Mouse (Mus musculus) ES-E14 (cell line): Measurements from ENCODE around the gene Hsf5. TPM values are rescaled to one million over a fixed set of nuclear protein-coding genes. Genes with fewer than 3 reads are reported as not detected.

Experiments
- DNase-seq: peaks from one replicate; pipeline ENCODE4 v3.0.0-alpha.2; 2013; ENCODE audit warnings: low read depth, low spot score
- H3K27ac ChIP-seq: 2 replicates; pipeline ENCODE4 v1.5.1; 2012; ENCODE audit warnings: low read depth, mild to moderate bottlenecking, low read length, moderate library complexity, mixed read lengths; ENCODE audit not compliant: poor library complexity, insufficient read depth, severe bottlenecking
- H3K36me3 ChIP-seq: 2 replicates; pipeline ENCODE4 v1.6.1; 2012; ENCODE audit warnings: mild to moderate bottlenecking, low read length, moderate library complexity, mixed read lengths; ENCODE audit not compliant: control insufficient read depth, poor library complexity, insufficient read depth, severe bottlenecking
- H3K4me1 ChIP-seq, 2 experiments: fragments of 150-350 bp in 1 of 2; sonication (generic) in 1 of 2; 2 replicates each; pipeline ENCODE4 v1.6.1; 2012; ENCODE audit warnings: low read length in 2 of 2, mild to moderate bottlenecking in 1 of 2, mixed read lengths in 1 of 2; ENCODE audit not compliant: control insufficient read depth in 2 of 2, insufficient read depth in 2 of 2, poor library complexity in 1 of 2
- H3K4me3 ChIP-seq, 2 experiments: fragments of 150-350 bp in 1 of 2; sonication (generic) in 1 of 2; 2 replicates each; pipeline ENCODE4 v1.5.1; 2012; ENCODE audit warnings: low read length in 2 of 2, low read depth in 1 of 2, mild to moderate bottlenecking in 1 of 2, mixed read lengths in 1 of 2; ENCODE audit not compliant: insufficient read depth in 1 of 2, poor library complexity in 1 of 2, severe bottlenecking in 1 of 2
- H3K9ac ChIP-seq: 2 replicates; pipeline ENCODE4 v1.6.1; 2012; ENCODE audit warnings: low read depth, mild to moderate bottlenecking, low read length, mixed read lengths; ENCODE audit not compliant: poor library complexity, insufficient read depth, severe bottlenecking
- H3K9me3 ChIP-seq: fragments of 150-350 bp; sonication (generic); 2 replicates; pipeline ENCODE4 v1.6.1; 2012; ENCODE audit warnings: low read depth, mild to moderate bottlenecking, low read length; ENCODE audit not compliant: control insufficient read depth, insufficient read depth
- CHD2 ChIP-seq: IDR thresholded peaks from 2 replicates; pipeline ENCODE4 v1.6.1; 2014; ENCODE audit warnings: mild to moderate bottlenecking, low read depth, low read length, inconsistent platforms
- HCFC1 ChIP-seq: IDR thresholded peaks from 2 replicates; pipeline ENCODE4 v1.6.1; 2012; ENCODE audit warnings: low read length, inconsistent platforms, borderline replicate concordance; ENCODE audit not compliant: insufficient read depth
- MAFK ChIP-seq: IDR thresholded peaks from 2 replicates; pipeline ENCODE4 v1.6.1; 2014; ENCODE audit warnings: mild to moderate bottlenecking, low read depth, low read length, inconsistent platforms; ENCODE audit not compliant: insufficient read depth
- ZC3H11A ChIP-seq: IDR thresholded peaks from 2 replicates; pipeline ENCODE4 v1.6.1; 2012; ENCODE audit warnings: low read depth, mild to moderate bottlenecking, inconsistent platforms, low read length, borderline replicate concordance
- ZNF384 ChIP-seq: IDR thresholded peaks from 2 replicates; pipeline ENCODE4 v1.6.1; 2012; ENCODE audit warnings: low read depth, low read length, inconsistent platforms
- in situ Hi-C, 2 experiments: fragments of 600-800 bp; cut with MboI; formaldehyde crosslinking; loops; one replicate each; pipeline ENCODE4 v1.15.1; 2025; ENCODE audit warnings: low sequenced_read_pairs in 2 of 2, inconsistent platforms in 1 of 2; ENCODE audit not compliant: unreplicated experiment in 2 of 2
- total RNA-seq: library from RNA; depleted of rRNA; stranded (reverse); fragments of 300-350 nt; gene quantifications from 2 replicates; pipeline ENCODE4 v1.2.3, GENCODE M21; 2012; rRNA removed

Gene Hsf5
- 0.32 and 0.40 TPM in 2 replicates for total RNA-seq

DNA sequence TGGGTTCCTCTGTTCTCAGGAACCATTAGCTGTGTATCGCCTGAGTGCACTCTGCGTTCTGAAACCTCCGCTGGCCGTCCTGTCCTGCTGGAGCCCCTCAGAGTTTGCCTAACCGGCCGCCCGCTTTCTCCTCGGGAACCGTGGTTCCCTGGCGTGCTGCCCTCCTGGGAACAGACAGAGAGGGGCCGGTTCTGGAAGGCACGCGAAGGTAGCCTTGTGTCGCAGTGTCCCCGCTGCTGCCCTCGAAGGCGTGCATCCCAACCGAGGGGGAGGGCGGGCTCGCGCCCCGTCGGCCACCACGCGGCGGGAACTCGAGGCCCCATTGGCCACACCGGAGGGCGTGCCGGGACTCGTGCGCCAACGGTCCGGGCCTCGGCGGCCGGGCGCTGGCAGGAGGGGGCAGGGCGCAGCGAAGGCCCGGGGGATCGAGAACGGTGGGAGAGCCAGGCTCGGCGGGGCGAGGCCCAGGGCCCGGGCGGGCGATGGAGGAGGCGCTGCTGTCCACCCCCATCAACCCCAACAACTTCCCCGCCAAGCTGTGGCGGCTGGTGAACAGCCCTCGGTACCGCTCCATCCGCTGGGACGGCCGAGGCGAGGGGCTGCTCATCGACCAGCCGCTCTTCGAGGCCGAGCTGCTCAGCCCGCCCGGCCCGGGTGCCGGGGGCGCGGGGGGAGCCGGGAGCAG, at the start of gene Hsf5:
Gene Hsf5, plus strand, starts transcription at position 375 of the 685 bp plus-strand sequence.
- no peak for DNase-seq
- TF ChIP-seq ZC3H11A: no peak
- no peak for TF ChIP-seq MAFK
- no peak for TF ChIP-seq CHD2
- Histone ChIP-seq H3K27ac (no peak within 1 kb of the TSS), H3K36me3 (peaks cover 16% of the 10 kb centered on the region), H3K9me3 (no peaks in the 10 kb centered on the region), H3K9ac (peak within 1 kb of the TSS; percentile 41), H3K4me1 (0 out of 4 replicates have a peak, but pooled peaks cover 0 to 2% of the 10 kb centered on the region in 2 experiments), H3K4me3 (peak within 1 kb of the TSS; percentile 48 to 61; a peak in 3 of 4 replicates)
- in situ Hi-C loops: no loop called here

DNA sequence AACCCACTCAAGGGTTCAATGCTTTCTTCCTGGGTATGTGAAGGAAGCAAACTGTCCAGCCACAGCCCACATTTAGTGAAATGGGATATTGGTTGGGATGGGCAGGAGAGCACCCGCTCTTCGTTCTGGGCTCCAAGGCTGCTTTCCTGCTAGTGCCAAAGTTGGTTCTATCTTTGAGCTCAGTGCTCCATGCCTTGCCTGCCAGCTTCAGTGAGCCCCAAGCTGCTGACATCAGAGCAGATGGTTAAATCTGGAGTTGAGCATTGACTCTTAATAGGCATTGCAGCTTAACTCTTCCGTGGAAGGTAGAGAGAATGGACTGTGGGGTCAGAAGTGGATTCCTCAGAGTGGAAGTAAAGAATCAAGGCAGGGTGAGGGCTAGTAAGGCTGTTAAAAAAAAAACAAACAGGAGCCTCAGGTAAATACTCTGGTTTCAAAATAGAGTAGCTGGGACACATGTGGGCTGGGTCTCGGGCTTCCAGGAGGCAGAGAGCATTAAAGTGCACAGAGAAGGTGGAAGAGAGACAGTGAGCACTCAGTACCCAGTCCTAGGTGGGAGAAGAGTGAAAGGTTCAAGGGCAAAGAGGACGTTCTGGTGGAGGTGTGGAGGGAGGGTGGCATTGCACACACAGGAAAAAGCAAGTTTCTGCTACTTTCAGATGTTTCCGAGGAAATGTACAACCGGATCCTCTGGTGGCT, 48.6 kb upstream of the Hsf5 start, which contains the start of gene Sept4:
Gene Sept4, plus strand, starts transcription at position 649 of the 699 bp plus-strand sequence.
- no peaks in the 10 kb centered on the region for H3K9me3 ChIP-seq
- H3K9ac ChIP-seq: no peak within 1 kb of the TSS
- TF ChIP-seq ZC3H11A (no peak), HCFC1 (no peak), CHD2 (no peak), MAFK (no peak), ZNF384 (no peak)
- H3K4me1 ChIP-seq: peaks cover 3 to 5% of the 10 kb centered on the region in 2 experiments; a peak in 2 of 4 replicates
- H3K36me3 ChIP-seq: no peaks in the 10 kb centered on the region
- DNase-seq: no peak
- no peak within 1 kb of the TSS for H3K27ac ChIP-seq
- in situ Hi-C loops: no loop called here
- no peak within 1 kb of the TSS for H3K4me3 ChIP-seq

DNA sequence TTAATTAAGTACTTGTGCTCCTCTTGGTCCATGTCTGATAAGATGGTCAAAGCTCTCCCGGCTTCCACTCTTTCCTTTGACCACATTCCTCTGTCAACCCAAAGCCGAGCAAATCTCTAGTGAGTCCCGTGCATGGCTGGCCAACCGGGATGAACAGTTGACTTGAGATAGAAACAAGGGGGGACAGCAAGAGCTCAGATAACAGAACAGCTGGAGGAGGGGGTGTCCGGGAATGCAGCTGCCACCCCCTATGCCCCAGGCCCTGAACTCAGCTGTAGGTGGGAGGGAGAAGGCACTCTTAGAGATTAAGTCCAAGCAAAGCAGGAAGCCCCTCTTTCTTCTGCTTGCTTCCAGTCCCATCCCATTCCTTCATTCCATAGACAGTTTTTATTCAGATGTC, 46.2 kb upstream of the Hsf5 start:
- H3K27ac ChIP-seq: no peak overlapping the region
- no peaks in the 10 kb centered on the region for H3K36me3 ChIP-seq
- in situ Hi-C loops: no loop called here
- H3K4me3 ChIP-seq: no peak overlapping the region
- DNase-seq: no peak
- H3K9me3 ChIP-seq: no peaks in the 10 kb centered on the region
- peaks cover 5 to 8% of the 10 kb centered on the region in 2 experiments; a peak in 3 of 4 replicates for H3K4me1 ChIP-seq
- no peak for TF ChIP-seq CHD2
- H3K9ac ChIP-seq: no peak overlapping the region

DNA sequence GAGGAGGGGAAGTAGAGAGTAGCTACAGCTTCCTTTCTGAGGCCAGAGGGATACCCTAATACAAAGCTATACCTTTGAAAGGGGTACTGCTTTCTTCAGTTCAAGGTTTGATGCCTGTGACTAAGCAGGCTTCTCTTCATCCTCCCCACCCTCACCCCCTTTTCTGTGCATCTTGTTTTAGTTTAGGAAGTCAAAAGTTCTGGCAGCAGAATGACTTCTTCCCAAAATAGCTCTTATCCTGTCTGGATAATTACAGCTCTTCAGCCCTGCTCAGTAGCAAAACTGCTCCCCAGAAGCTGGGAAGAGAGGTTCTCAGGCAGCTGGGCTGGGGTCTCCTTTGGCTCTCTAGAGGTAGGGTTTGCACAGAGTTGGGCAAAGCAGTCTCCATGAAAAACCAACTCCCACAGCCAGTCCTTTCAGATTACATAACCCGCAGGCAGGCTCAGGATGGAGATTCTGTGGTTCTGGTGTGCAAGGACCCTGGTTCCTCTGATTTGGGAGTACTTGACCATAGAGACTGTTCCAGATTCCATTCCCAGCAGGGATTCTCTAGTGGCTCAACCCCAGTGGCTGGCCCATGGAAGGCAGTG, 45.5 kb upstream of the Hsf5 start:
- TF ChIP-seq MAFK (no peak), ZNF384 (no peak), CHD2 (no peak), ZC3H11A (no peak), HCFC1 (no peak)
- Histone ChIP-seq H3K4me3 (no peak overlapping the region), H3K36me3 (no peaks in the 10 kb centered on the region), H3K4me1 (peaks cover 5 to 8% of the 10 kb centered on the region in 2 experiments; a peak in 3 of 4 replicates), H3K9me3 (no peaks in the 10 kb centered on the region), H3K9ac (no peak overlapping the region), H3K27ac (no peak overlapping the region)
- in situ Hi-C loops: no loop called here
- no peak for DNase-seq
